Mouse (Mus musculus): ENCODE measurements around the gene G6pc. TPM values are rescaled to one million over a fixed set of nuclear protein-coding genes. Genes with fewer than 3 reads are reported as not detected.
A peak's percentile ranks its signal among the peaks of the same experiment; 100 is the strongest.

The G6pc gene
- polyA plus RNA-seq, 1 experiment from 2014 or later: 206 TPM

DNA sequence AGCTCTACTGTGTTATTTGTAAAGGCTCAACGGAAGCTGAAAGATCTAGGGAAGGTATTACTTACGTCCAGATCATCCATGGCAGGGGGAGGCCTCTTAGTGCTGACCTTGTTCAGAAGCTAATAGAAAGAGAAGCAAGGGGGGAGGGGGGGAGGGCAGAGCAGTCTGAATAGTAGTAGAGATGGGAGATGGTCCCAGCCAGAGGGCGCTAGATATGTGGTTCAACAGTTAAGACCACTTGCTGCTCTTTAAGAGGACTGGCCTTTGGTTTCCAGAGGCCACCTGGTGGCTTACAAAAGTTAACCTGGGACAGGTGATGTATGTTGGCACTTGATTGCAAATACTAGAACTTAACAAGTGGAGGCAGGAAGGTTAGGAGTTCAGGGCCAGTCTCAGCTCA, 52.2 kb downstream of the G6pc start:
- 48% methylated on average over 3 of the region's 3 CpGs for WGBS (ENCODE audit: insufficient replicate concordance)

DNA sequence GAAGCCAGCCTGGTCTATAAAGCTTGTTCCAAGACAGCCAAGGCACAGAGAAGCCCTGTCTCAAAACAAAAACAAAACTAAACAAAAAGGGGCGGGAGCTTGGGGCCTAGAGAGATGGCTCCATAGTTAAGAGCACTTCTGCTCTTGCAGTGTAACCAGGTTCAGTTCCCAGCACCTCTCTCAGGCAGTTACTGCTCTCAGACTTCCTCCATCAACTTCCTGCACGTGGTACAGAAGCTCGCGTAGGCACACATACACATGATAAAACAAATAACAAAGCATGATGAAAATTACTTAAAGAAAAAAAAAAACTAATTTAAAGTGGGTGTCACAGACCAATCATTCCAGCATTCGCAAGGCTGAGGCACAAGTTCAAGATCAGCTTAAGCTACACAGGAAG, 52.8 kb downstream of the G6pc start:
- TF ChIP-seq CTCF (IDR thresholded peaks at IDR 0.05; ENCODE audit: low read depth) (no peak), EP300 (IDR thresholded peaks at IDR 0.05; ENCODE audit: low read depth) (no peak)
- Histone ChIP-seq H3K27ac (ENCODE audit: low read depth) (no peak overlapping the region), H3K36me3 (replicated peaks; ENCODE audit: insufficient read depth, low read length) (no peaks in the 10 kb centered on the region), H3K27me3 (ENCODE audit: insufficient read depth, low read length) (no peaks in the 10 kb centered on the region), H3K4me2 (ENCODE audit: low read depth, low read length) (no peak overlapping the region), H3K4me3 (ENCODE audit: low read depth, low read length) (no peak overlapping the region), H3K9me3 (ENCODE audit: low read length) (no peaks in the 10 kb centered on the region), H3K9ac (replicated peaks) (no peak overlapping the region), H3K4me1 (ENCODE audit: insufficient read depth) (peaks cover 17% of the 10 kb centered on the region)
- DNase-seq: no peak
- ATAC-seq: no peak
- 70% methylated on average over 5 of the region's 5 CpGs for WGBS (ENCODE audit: insufficient replicate concordance)

More for the DNA sequence above, 52.2 kb downstream of the G6pc start:
- TF ChIP-seq EP300 (IDR thresholded peaks at IDR 0.05; ENCODE audit: low read depth) (no peak), CTCF (IDR thresholded peaks at IDR 0.05; ENCODE audit: low read depth) (peak; percentile 34; the same call in 1 of the 2 replicates)
- Histone ChIP-seq H3K36me3 (replicated peaks; ENCODE audit: insufficient read depth, low read length) (no peaks in the 10 kb centered on the region), H3K9ac (replicated peaks) (no peak overlapping the region), H3K4me2 (ENCODE audit: low read depth, low read length) (no peak overlapping the region), H3K4me3 (ENCODE audit: low read depth, low read length) (no peak overlapping the region), H3K4me1 (ENCODE audit: insufficient read depth) (peaks cover 17% of the 10 kb centered on the region), H3K27me3 (ENCODE audit: insufficient read depth, low read length) (no peaks in the 10 kb centered on the region), H3K9me3 (ENCODE audit: low read length) (no peaks in the 10 kb centered on the region), H3K27ac (ENCODE audit: low read depth) (no peak overlapping the region)
- no peak for ATAC-seq
- DNase-seq: no peak

DNA sequence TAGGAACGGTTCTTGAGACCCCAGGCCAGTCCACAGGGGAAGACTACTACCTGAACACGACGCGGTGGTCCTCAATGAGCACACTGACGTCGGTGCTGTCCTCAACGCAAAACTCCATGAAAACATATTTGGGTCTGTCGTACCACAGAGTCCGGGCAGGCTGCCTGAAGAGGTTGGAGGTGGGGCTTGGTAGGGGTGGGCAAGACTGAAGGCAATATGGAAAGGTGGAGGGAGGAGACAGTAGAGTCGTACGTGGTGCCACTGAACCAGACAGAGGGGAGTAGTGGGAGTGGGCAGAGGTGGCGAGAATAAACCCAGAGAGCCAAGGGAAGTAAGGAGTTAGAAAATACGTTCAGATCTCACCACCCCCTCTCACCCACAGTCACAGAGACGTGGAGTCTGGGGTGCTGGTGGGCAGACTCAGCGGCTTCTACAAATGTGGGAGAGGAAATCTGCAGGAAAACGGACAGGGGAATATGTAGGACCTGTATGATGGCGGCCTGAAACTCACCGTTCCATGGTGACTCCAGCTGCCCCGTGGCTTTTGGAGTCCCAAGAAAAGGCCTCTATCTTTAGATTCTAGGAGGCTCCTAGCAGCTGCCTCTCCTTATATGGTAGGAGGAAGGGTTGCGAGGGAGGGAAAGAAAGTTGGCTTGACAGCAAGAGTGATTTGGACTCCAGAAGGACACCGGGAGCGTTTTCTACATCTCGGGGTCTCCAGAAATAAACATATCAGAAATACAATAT, 56.9 kb downstream of the G6pc start, which contains the start of gene Gm27029:
Gm27029 (minus strand) TSS at position 692 of the 747 bp plus-strand sequence.
- Histone ChIP-seq H3K27me3 (ENCODE audit: insufficient read depth, low read length) (no peaks in the 10 kb centered on the region), H3K4me1 (ENCODE audit: insufficient read depth) (peaks cover 23% of the 10 kb centered on the region), H3K36me3 (replicated peaks; ENCODE audit: insufficient read depth, low read length) (0 out of 2 replicates have a peak, but pooled peaks cover 1% of the 10 kb centered on the region), H3K9me3 (ENCODE audit: low read length) (no peaks in the 10 kb centered on the region), H3K9ac (replicated peaks) (peak within 1 kb of the TSS; percentile 80), H3K4me3 (ENCODE audit: low read depth, low read length) (peak within 1 kb of the TSS; percentile 80), H3K4me2 (ENCODE audit: low read depth, low read length) (peak within 1 kb of the TSS; percentile 93), H3K27ac (ENCODE audit: low read depth) (peak within 1 kb of the TSS; percentile 75)
- no peak for TF ChIP-seq EP300 (IDR thresholded peaks at IDR 0.05; ENCODE audit: low read depth)
- TF ChIP-seq CTCF (IDR thresholded peaks at IDR 0.05; ENCODE audit: low read depth): no peak
- ATAC-seq (peak; percentile 11; the same call in 1 of the 2 replicates), DNase-seq (peak; percentile 25)
- 8% methylated on average over 23 of the region's 23 CpGs for WGBS (ENCODE audit: insufficient replicate concordance)

DNA sequence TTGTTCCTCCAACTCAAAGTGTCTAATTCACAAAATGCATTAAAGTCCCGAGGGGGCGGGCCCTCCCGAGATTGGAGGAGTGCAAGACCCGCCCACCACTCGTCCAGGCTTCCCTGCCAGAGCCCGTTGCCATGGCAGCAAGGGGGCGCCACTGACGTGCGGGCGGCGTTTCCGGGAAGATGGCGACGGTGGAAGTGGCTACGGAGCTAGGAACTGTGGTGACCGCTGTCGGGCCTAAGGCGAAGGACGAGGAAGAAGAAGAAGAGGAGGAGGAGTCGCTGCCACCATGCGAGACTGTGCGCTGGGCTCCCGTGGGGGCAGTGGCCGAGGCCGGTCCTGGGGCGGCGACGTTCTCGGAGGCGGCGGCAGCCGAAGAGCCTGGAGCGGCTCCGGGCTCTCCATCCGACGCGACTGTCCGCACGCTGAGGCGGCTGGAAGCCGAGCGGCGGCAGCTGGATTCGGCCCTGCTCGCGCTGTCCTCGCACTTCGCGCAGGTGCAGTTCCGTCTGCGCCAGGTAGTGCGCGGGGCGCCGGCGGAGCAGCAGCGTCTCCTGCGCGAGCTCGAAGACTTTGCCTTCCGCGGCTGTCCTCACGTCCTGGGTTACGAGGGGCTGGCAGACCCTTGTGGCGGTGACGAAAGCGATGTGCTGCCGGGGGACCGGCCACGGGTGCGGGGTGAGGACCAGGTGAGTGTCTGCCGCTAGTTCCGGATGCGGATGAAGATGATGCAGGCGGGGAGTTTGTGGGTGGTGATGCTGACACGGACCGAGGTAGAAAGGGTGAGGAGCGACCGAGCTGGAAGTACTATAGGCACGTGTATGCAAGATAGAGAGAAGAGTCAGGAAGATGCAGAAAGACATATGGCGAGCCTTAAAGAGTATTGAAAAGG, 57.8 kb downstream of the G6pc start, which contains the start of the genes Rundc1 and Ptges3l:
Rundc1 (plus strand) TSS at position 161 of the 889 bp plus-strand sequence.
Ptges3l (minus strand) TSS at position 409 of the 889 bp plus-strand sequence.
- Histone ChIP-seq H3K4me1 (ENCODE audit: insufficient read depth) (peaks cover 23% of the 10 kb centered on the region), H3K9ac (replicated peaks) (peak within 1 kb of the TSS; percentile 80), H3K27ac (ENCODE audit: low read depth) (peak within 1 kb of the TSS; percentile 75), H3K27me3 (ENCODE audit: insufficient read depth, low read length) (no peaks in the 10 kb centered on the region), H3K4me3 (ENCODE audit: low read depth, low read length) (peak within 1 kb of the TSS; percentile 80), H3K36me3 (replicated peaks; ENCODE audit: insufficient read depth, low read length) (peaks cover 8% of the 10 kb centered on the region; the same call in 1 of the 2 replicates), H3K9me3 (ENCODE audit: low read length) (no peaks in the 10 kb centered on the region), H3K4me2 (ENCODE audit: low read depth, low read length) (peak within 1 kb of the TSS; percentile 93)
- DNase-seq (peak; percentile 99), ATAC-seq (peak; percentile 94)
- TF ChIP-seq CTCF (IDR thresholded peaks at IDR 0.05; ENCODE audit: low read depth) (peak; percentile 69), EP300 (IDR thresholded peaks at IDR 0.05; ENCODE audit: low read depth) (no peak)
- WGBS (ENCODE audit: insufficient replicate concordance): under 1% methylated on average over 71 of the region's 81 CpGs

DNA sequence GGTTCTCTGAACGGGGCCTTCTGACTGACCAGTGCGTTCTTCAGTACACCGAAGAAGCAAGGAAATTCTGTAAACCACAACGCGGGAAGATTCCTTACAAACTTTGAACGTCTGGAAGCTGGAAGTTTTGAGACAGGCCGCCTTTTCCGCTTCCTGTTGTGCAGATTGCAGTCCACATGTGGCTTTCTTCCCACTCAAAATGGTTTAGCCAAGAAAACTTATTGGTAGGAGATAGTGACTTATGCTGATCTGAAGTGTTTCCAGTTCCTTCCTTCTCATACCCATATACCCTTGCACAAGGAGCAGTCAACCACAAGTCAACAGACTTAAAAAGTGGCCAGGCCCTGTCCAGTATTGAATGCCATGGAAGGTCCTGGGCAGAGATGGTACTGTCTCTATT, 58.8 kb downstream of the G6pc start:
- Histone ChIP-seq H3K36me3 (replicated peaks; ENCODE audit: insufficient read depth, low read length) (peaks cover 15% of the 10 kb centered on the region), H3K27ac (ENCODE audit: low read depth) (no peak overlapping the region), H3K4me2 (ENCODE audit: low read depth, low read length) (peak overlapping the region; percentile 93), H3K27me3 (ENCODE audit: insufficient read depth, low read length) (no peaks in the 10 kb centered on the region), H3K4me1 (ENCODE audit: insufficient read depth) (peaks cover 23% of the 10 kb centered on the region), H3K9ac (replicated peaks) (0 out of 2 replicates have a peak overlapping the region, but pooled peaks have one; percentile 80), H3K4me3 (ENCODE audit: low read depth, low read length) (peak overlapping the region; percentile 80), H3K9me3 (ENCODE audit: low read length) (no peaks in the 10 kb centered on the region)
- DNase-seq (no peak), ATAC-seq (no peak)
- no peak for TF ChIP-seq CTCF (IDR thresholded peaks at IDR 0.05; ENCODE audit: low read depth)
- TF ChIP-seq EP300 (IDR thresholded peaks at IDR 0.05; ENCODE audit: low read depth): no peak
- 54% methylated on average over 8 of the region's 8 CpGs for WGBS (ENCODE audit: insufficient replicate concordance)

Small RNA genes within 50 kb of the gene (microRNA-seq; reads per million reads assigned to microRNA genes)
- not detected for gene Gm25593
- not detected for gene Mir6929

Other genes starting within 250 kb of the G6pc start
- gene Retreg3, start 247.7 kb upstream of the G6pc start, polyA plus RNA-seq (2015; fragmentation: Nextera tagmentation; extraction: Ambion mirVana): 9.2 and 9.4 TPM in 2 replicates
- gene Tubg1, start 247.6 kb upstream of the G6pc start, polyA plus RNA-seq (2015; fragmentation: Nextera tagmentation; extraction: Ambion mirVana): 19.0 and 20.8 TPM in 2 replicates
- 0.12 and 0.22 TPM in 2 replicates for gene Tubg2, start 211.7 kb upstream of the G6pc start, polyA plus RNA-seq (2015; fragmentation: Nextera tagmentation; extraction: Ambion mirVana)
- 1.4 and 1.5 TPM in 2 replicates for gene Cntnap1, start 197.0 kb upstream of the G6pc start, polyA plus RNA-seq (2015; fragmentation: Nextera tagmentation; extraction: Ambion mirVana)
- gene Plekhh3, start 196.2 kb upstream of the G6pc start, polyA plus RNA-seq (2015; fragmentation: Nextera tagmentation; extraction: Ambion mirVana): 1.6 and 3.4 TPM in 2 replicates
- gene Ccr10, start 192.1 kb upstream of the G6pc start, polyA plus RNA-seq (2015; fragmentation: Nextera tagmentation; extraction: Ambion mirVana): 0.09 TPM in 2 replicates
- 4.2 and 5.0 TPM in 2 replicates for gene Ezh1, start 141.1 kb upstream of the G6pc start, polyA plus RNA-seq (2015; fragmentation: Nextera tagmentation; extraction: Ambion mirVana)
- 34.8 and 38.4 TPM in 2 replicates for gene Ramp2, start 121.5 kb upstream of the G6pc start, polyA plus RNA-seq (2015; fragmentation: Nextera tagmentation; extraction: Ambion mirVana)
- 75.9 and 81.1 TPM in 2 replicates for gene Vps25, start 113.9 kb upstream of the G6pc start, polyA plus RNA-seq (2015; fragmentation: Nextera tagmentation; extraction: Ambion mirVana)
- gene Wnk4, start 107.0 kb upstream of the G6pc start, polyA plus RNA-seq (2015; fragmentation: Nextera tagmentation; extraction: Ambion mirVana): 1.6 and 2.2 TPM in 2 replicates
- 0.19 and 0.29 TPM in 2 replicates for gene Cntd1, start 88.5 kb upstream of the G6pc start, polyA plus RNA-seq (2015; fragmentation: Nextera tagmentation; extraction: Ambion mirVana)
- gene Coa3, start 88.4 kb upstream of the G6pc start, polyA plus RNA-seq (2015; fragmentation: Nextera tagmentation; extraction: Ambion mirVana): 79.9 and 86.6 TPM in 2 replicates
- 65.1 and 72.3 TPM in 2 replicates for gene Becn1, start 65.3 kb upstream of the G6pc start, polyA plus RNA-seq (2015; fragmentation: Nextera tagmentation; extraction: Ambion mirVana)
- 78.4 and 78.8 TPM in 2 replicates for gene Psme3, start 51.3 kb upstream of the G6pc start, polyA plus RNA-seq (2015; fragmentation: Nextera tagmentation; extraction: Ambion mirVana)
- 0.44 and 0.60 TPM in 2 replicates for gene Aoc2, start 42.5 kb upstream of the G6pc start, polyA plus RNA-seq (2015; fragmentation: Nextera tagmentation; extraction: Ambion mirVana)
- gene Aoc3, start 37.0 kb upstream of the G6pc start, polyA plus RNA-seq (2015; fragmentation: Nextera tagmentation; extraction: Ambion mirVana): 0.05 and 0.06 TPM in 2 replicates
- 23.7 and 24.2 TPM in 2 replicates for gene Aarsd1, start 50.1 kb downstream of the G6pc start, polyA plus RNA-seq (2015; fragmentation: Nextera tagmentation; extraction: Ambion mirVana)
- gene Gm27029, start 57.2 kb downstream of the G6pc start, polyA plus RNA-seq (2015; fragmentation: Nextera tagmentation; extraction: Ambion mirVana): 0.49 and 1.5 TPM in 2 replicates
- gene Rundc1, start 57.5 kb downstream of the G6pc start, polyA plus RNA-seq (2015; fragmentation: Nextera tagmentation; extraction: Ambion mirVana): 4.3 and 4.4 TPM in 2 replicates
- 0.65 and 1.0 TPM in 2 replicates for gene Ptges3l, start 57.8 kb downstream of the G6pc start, polyA plus RNA-seq (2015; fragmentation: Nextera tagmentation; extraction: Ambion mirVana)
- gene Rpl27, start 74.7 kb downstream of the G6pc start, polyA plus RNA-seq (2015; fragmentation: Nextera tagmentation; extraction: Ambion mirVana): 205 and 213 TPM in 2 replicates
- gene Ifi35, start 80.8 kb downstream of the G6pc start, polyA plus RNA-seq (2015; fragmentation: Nextera tagmentation; extraction: Ambion mirVana): 27.2 and 28.2 TPM in 2 replicates
- gene Rnd2, start 97.4 kb downstream of the G6pc start, polyA plus RNA-seq (2015; fragmentation: Nextera tagmentation; extraction: Ambion mirVana): 1.9 and 2.0 TPM in 2 replicates
- 8.3 and 8.4 TPM in 2 replicates for gene Vat1, start 98.7 kb downstream of the G6pc start, polyA plus RNA-seq (2015; fragmentation: Nextera tagmentation; extraction: Ambion mirVana)
- gene Brca1, start 184.4 kb downstream of the G6pc start, polyA plus RNA-seq (2015; fragmentation: Nextera tagmentation; extraction: Ambion mirVana): 3.9 and 5.0 TPM in 2 replicates
- gene Nbr1, start 184.6 kb downstream of the G6pc start, polyA plus RNA-seq (2015; fragmentation: Nextera tagmentation; extraction: Ambion mirVana): 32.8 and 35.3 TPM in 2 replicates
- 10.8 and 11.2 TPM in 2 replicates for gene Tmem106a, start 214.7 kb downstream of the G6pc start, polyA plus RNA-seq (2015; fragmentation: Nextera tagmentation; extraction: Ambion mirVana)
- gene Gm11634, start 231.7 kb downstream of the G6pc start, polyA plus RNA-seq (2015; fragmentation: Nextera tagmentation; extraction: Ambion mirVana): not detected in 2 replicates

Measured in liver, postnatal 0 days (tissue).